Mouse (Mus musculus) central nervous system, embryonic 14 days (tissue): ENCODE data around the gene Olfr875. TPM values are rescaled to one million over a fixed set of nuclear protein-coding genes. Genes with fewer than 3 reads are reported as not detected.

Experiments
- polyA plus RNA-seq: library from polyadenylated mRNA; depleted of rRNA; stranded (reverse); fragments of >200 nt; gene quantifications from 2 replicates; pipeline ENCODE4 v1.2.3, GENCODE M21; 2012; rRNA removed

The Olfr875 gene
- polyA plus RNA-seq = 0.11 TPM in 1 of 2 replicates, not detected in the other

GRCm38 (mm10) chr9:37771759-37772158, at the start of gene Olfr875:
Gene Olfr875, plus strand, starts transcription at chr9:37771857.

GRCm38 (mm10) chr9:37744806-37745205, 26.9 kb upstream of the Olfr875 start, which contains the start of gene Olfr874:
Gene Olfr874, plus strand, starts transcription at chr9:37745106.

GRCm38 (mm10) chr9:37802731-37803130, 31.1 kb downstream of the Olfr875 start, which contains the start of gene Olfr876:
Gene Olfr876, plus strand, starts transcription at chr9:37803031.

Other genes starting within 250 kb of the Olfr875 start
- gene Esam, start 243.8 kb upstream of the Olfr875 start, polyA plus RNA-seq = 27.7 and 31.4 TPM in 2 replicates
- 3.9 and 4.3 TPM in 2 replicates for gene Vsig2, start 232.6 kb upstream of the Olfr875 start, polyA plus RNA-seq
- 7.8 and 9.2 TPM in 2 replicates for gene Nrgn, start 219.0 kb upstream of the Olfr875 start, polyA plus RNA-seq
- 6.3 and 7.0 TPM in 2 replicates for gene Siae, start 216.2 kb upstream of the Olfr875 start, polyA plus RNA-seq
- 7.3 and 9.9 TPM in 2 replicates for gene Spa17, start 158.1 kb upstream of the Olfr875 start, polyA plus RNA-seq
- gene Tbrg1, start 114.5 kb upstream of the Olfr875 start, polyA plus RNA-seq = 51.9 and 70.1 TPM in 2 replicates
- 2.7 and 9.2 TPM in 2 replicates for gene Panx3, start 102.6 kb upstream of the Olfr875 start, polyA plus RNA-seq
- not detected in 2 replicates for gene Olfr160, start 55.6 kb upstream of the Olfr875 start, polyA plus RNA-seq
- gene Olfr874, start 26.8 kb upstream of the Olfr875 start, polyA plus RNA-seq = not detected in 2 replicates
- not detected in 2 replicates for gene Olfr876, start 31.2 kb downstream of the Olfr875 start, polyA plus RNA-seq
- not detected in 2 replicates for gene Olfr877, start 82.4 kb downstream of the Olfr875 start, polyA plus RNA-seq
- not detected in 2 replicates for gene Olfr145, start 124.9 kb downstream of the Olfr875 start, polyA plus RNA-seq
- not detected in 2 replicates for gene Olfr878, start 146.0 kb downstream of the Olfr875 start, polyA plus RNA-seq
- not detected in 2 replicates for gene Olfr881, start 220.0 kb downstream of the Olfr875 start, polyA plus RNA-seq